Mouse (Mus musculus): ENCODE data around the gene Slc29a4. TPM values are rescaled to one million over a fixed set of nuclear protein-coding genes. Genes with fewer than 3 reads are reported as not detected.

The Slc29a4 gene
- polyA plus RNA-seq, 1 experiment from 2014 or later: 3.1 TPM

DNA sequence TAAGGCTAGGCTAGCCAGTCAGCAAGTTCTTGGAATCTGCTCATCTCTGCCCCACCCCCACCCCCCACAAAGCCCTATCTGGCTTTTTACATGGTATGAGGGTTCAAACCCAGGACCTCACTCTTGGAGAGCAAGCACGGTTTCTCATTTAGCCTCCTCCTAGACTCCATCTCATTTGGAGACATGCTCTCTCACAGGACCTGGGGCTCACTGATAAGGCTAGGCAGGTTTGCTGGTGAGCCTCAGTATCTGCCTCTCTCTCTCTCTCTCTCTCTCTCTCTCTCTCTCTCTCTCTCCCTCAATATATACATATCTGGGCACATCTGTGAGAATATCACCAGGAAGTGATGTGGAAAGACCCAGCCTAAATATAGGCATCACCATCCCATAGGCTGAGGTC lies 13.2 kb upstream of the Slc29a4 start:
- Histone ChIP-seq H3K27me3 (ENCODE audit: insufficient read depth, low read length) (no peaks in the 10 kb centered on the region), H3K4me3 (replicated peaks; ENCODE audit: low read depth, low read length) (no peak overlapping the region), H3K4me2 (ENCODE audit: low read length) (no peak overlapping the region), H3K9me3 (replicated peaks; ENCODE audit: low read length) (no peaks in the 10 kb centered on the region), H3K27ac (no peak overlapping the region), H3K4me1 (replicated peaks; ENCODE audit: insufficient read depth, low read length) (no peaks in the 10 kb centered on the region), H3K36me3 (ENCODE audit: insufficient read depth, low read length) (no peaks in the 10 kb centered on the region), H3K9ac (ENCODE audit: low read depth, low read length) (no peak overlapping the region)
- DNase-seq (ENCODE audit: low spot score) (no peak), ATAC-seq (replicated peaks; ENCODE audit: low FRiP score, low read depth) (no peak)
- no peak for TF ChIP-seq CTCF (IDR thresholded peaks at IDR 0.05; ENCODE audit: low read depth)
- WGBS: 86% methylated on average over 1 of the region's 1 CpGs

DNA sequence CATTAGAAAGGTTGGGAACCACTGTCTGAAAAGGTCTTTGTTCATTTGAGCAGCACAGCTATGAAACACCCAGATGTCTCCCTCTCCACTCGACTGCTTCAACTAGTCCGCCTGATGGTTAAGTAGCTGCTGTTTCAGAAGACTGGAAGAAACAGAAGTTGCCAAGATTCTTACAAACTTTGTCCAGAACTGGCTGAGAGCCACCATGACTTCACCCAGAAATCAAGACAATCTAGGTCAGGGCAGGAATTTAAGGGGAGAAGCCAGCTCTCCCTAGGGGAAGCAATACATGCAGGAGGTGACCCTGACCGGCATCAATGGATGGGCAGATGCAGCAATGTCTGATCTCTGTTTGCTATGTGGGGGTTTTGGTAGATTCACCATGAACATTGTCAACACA lies 10.4 kb upstream of the Slc29a4 start:
- ATAC-seq (replicated peaks; ENCODE audit: low FRiP score, low read depth) (no peak), DNase-seq (ENCODE audit: low spot score) (no peak)
- no peaks in the 10 kb centered on the region for H3K36me3 ChIP-seq (ENCODE audit: insufficient read depth, low read length)
- H3K27me3 ChIP-seq (ENCODE audit: insufficient read depth, low read length): no peaks in the 10 kb centered on the region
- no peak overlapping the region for H3K9ac ChIP-seq (ENCODE audit: low read depth, low read length)
- no peak overlapping the region for H3K27ac ChIP-seq
- 70% methylated on average over 3 of the region's 3 CpGs for WGBS
- H3K4me1 ChIP-seq (replicated peaks; ENCODE audit: insufficient read depth, low read length): no peaks in the 10 kb centered on the region
- H3K4me3 ChIP-seq (replicated peaks; ENCODE audit: low read depth, low read length): no peak overlapping the region
- H3K4me2 ChIP-seq (ENCODE audit: low read length): no peak overlapping the region
- H3K9me3 ChIP-seq (replicated peaks; ENCODE audit: low read length): no peaks in the 10 kb centered on the region
- TF ChIP-seq CTCF (IDR thresholded peaks at IDR 0.05; ENCODE audit: low read depth): no peak

DNA sequence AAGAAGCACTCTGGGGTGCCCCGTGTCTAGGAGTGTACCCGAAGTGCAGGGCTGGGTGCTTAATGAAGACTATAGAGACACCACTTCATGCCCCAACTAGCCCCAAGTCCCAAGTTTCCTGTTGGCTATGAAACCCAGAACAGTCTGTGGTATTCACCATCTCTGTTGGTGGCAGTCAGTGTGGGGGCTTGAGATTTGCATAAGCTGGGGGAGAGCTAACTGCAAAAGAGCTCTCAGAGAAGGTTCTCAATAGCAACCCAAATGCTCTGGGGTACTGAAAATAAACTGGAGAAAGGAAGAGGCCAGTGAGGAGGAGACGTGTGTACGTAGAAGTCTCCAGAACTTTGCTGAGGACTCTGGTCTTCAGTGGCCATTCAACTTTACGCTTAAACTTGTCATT lies 9.8 kb upstream of the Slc29a4 start:
- Histone ChIP-seq H3K9ac (ENCODE audit: low read depth, low read length) (no peak overlapping the region), H3K27me3 (ENCODE audit: insufficient read depth, low read length) (no peaks in the 10 kb centered on the region), H3K9me3 (replicated peaks; ENCODE audit: low read length) (no peaks in the 10 kb centered on the region), H3K4me1 (replicated peaks; ENCODE audit: insufficient read depth, low read length) (no peaks in the 10 kb centered on the region), H3K36me3 (ENCODE audit: insufficient read depth, low read length) (no peaks in the 10 kb centered on the region), H3K4me3 (replicated peaks; ENCODE audit: low read depth, low read length) (no peak overlapping the region), H3K27ac (no peak overlapping the region), H3K4me2 (ENCODE audit: low read length) (no peak overlapping the region)
- ATAC-seq (replicated peaks; ENCODE audit: low FRiP score, low read depth): no peak
- WGBS: 88% methylated on average over 5 of the region's 5 CpGs
- TF ChIP-seq CTCF (IDR thresholded peaks at IDR 0.05; ENCODE audit: low read depth): no peak
- no peak for DNase-seq (ENCODE audit: low spot score)

DNA sequence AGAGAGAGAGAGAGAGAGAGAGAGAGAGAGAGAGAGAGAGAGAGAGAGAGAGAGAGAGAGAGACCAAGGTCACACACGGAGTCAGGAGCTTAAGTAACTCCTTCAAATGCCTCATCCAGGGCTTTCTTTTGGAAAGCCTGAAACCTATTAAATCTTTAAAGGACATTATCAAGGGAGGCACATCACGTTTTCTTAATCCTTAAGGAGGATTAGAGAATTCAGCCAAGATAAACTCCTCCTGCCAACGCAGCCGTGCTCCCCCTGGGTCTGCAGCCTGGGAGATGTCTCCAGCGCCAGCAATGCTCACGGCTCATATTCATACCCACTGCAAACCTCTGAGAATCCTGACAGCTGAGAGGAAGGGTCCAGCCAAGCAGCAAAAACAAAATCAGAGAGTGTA lies 3.4 kb upstream of the Slc29a4 start:
- no peak overlapping the region for H3K4me3 ChIP-seq (replicated peaks; ENCODE audit: low read depth, low read length)
- DNase-seq (ENCODE audit: low spot score) (no peak), ATAC-seq (replicated peaks; ENCODE audit: low FRiP score, low read depth) (no peak)
- TF ChIP-seq CTCF (IDR thresholded peaks at IDR 0.05; ENCODE audit: low read depth): no peak
- no peaks in the 10 kb centered on the region for H3K27me3 ChIP-seq (ENCODE audit: insufficient read depth, low read length)
- no peaks in the 10 kb centered on the region for H3K9me3 ChIP-seq (replicated peaks; ENCODE audit: low read length)
- no peaks in the 10 kb centered on the region for H3K36me3 ChIP-seq (ENCODE audit: insufficient read depth, low read length)
- WGBS: 48% methylated on average over 6 of the region's 6 CpGs
- no peak overlapping the region for H3K27ac ChIP-seq
- no peak overlapping the region for H3K9ac ChIP-seq (ENCODE audit: low read depth, low read length)
- no peak overlapping the region for H3K4me2 ChIP-seq (ENCODE audit: low read length)
- H3K4me1 ChIP-seq (replicated peaks; ENCODE audit: insufficient read depth, low read length): no peaks in the 10 kb centered on the region

DNA sequence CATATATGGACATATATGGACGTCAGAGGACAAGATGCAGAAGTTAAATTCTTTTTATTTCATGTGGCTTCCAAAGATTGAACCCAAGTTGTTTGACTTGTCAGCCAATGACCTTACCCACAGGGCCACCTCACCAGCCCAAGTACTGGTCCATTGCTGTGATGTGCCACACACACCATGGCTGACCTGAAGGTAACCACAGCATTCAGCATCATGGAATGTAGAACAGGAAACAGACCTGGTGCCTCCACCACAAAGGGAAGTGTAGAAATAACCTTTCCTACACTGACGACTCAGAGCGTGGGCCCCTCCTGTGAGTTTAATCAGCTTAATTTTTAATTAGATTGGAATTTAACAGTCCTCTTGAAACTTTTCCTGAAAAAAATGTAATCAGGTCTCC lies 2.0 kb upstream of the Slc29a4 start:
- no peak overlapping the region for H3K9ac ChIP-seq (ENCODE audit: low read depth, low read length)
- H3K36me3 ChIP-seq (ENCODE audit: insufficient read depth, low read length): no peaks in the 10 kb centered on the region
- H3K27me3 ChIP-seq (ENCODE audit: insufficient read depth, low read length): no peaks in the 10 kb centered on the region
- DNase-seq (ENCODE audit: low spot score) (no peak), ATAC-seq (replicated peaks; ENCODE audit: low FRiP score, low read depth) (no peak)
- no peak for TF ChIP-seq CTCF (IDR thresholded peaks at IDR 0.05; ENCODE audit: low read depth)
- 61% methylated on average over 3 of the region's 3 CpGs for WGBS
- no peaks in the 10 kb centered on the region for H3K4me1 ChIP-seq (replicated peaks; ENCODE audit: insufficient read depth, low read length)
- H3K27ac ChIP-seq: no peak overlapping the region
- H3K9me3 ChIP-seq (replicated peaks; ENCODE audit: low read length): no peaks in the 10 kb centered on the region
- no peak overlapping the region for H3K4me2 ChIP-seq (ENCODE audit: low read length)
- H3K4me3 ChIP-seq (replicated peaks; ENCODE audit: low read depth, low read length): no peak overlapping the region

DNA sequence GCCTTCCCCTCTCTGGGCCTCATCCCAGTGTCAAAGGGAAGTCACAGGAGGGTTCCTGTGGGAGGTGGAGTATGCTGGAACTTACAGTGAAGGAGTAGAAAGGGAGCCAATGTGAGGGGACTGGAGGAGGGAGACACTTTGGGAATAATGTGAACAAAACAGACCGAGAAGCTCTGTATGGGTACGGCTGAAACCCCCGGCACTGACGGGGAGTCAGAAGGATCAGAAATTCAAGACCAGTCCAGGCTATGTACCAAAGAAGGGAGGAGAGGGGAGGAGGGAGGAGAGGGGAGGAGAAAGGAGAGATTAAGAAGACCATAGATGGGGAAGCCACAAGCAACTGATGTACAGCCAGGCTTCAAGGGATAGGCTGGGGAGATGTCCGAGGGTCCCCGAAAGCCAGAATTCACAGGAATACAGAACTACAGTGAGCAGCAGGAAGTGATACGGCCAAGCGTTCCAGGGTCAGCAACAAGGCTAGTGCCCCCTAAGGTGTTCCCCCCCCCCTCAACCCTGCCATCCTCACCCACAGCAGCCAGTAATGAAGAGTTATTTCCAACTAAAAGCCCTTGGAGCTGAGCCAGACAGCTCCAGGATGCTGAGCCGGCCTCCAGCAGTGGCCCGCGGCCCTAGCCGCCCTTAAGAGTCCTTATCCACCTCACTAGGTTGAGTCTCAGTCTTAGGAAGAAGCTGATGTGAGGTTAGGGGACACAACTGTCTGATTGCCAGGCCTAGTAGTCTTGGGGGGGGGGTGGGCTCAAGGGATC lies 842 bp downstream of the Slc29a4 start:
- H3K27ac ChIP-seq: no peak overlapping the region
- no peak overlapping the region for H3K4me2 ChIP-seq (ENCODE audit: low read length)
- WGBS: 66% methylated on average over 12 of the region's 12 CpGs
- H3K9ac ChIP-seq (ENCODE audit: low read depth, low read length): no peak overlapping the region
- no peak for ATAC-seq (replicated peaks; ENCODE audit: low FRiP score, low read depth)
- H3K36me3 ChIP-seq (ENCODE audit: insufficient read depth, low read length): no peaks in the 10 kb centered on the region
- no peak for DNase-seq (ENCODE audit: low spot score)
- no peak overlapping the region for H3K4me3 ChIP-seq (replicated peaks; ENCODE audit: low read depth, low read length)
- H3K27me3 ChIP-seq (ENCODE audit: insufficient read depth, low read length): no peaks in the 10 kb centered on the region
- H3K4me1 ChIP-seq (replicated peaks; ENCODE audit: insufficient read depth, low read length): no peaks in the 10 kb centered on the region
- no peaks in the 10 kb centered on the region for H3K9me3 ChIP-seq (replicated peaks; ENCODE audit: low read length)
- no peak for TF ChIP-seq CTCF (IDR thresholded peaks at IDR 0.05; ENCODE audit: low read depth)
